In genomic region chr2:173724382-173724781, GRCm38 (mm10) we compare ENCODE assay signal across 22 mouse cellular contexts. TPM values are rescaled to one million over a fixed set of nuclear protein-coding genes. Genes with fewer than 3 reads are reported as not detected.
DNase-seq lines count a peak whose midpoint lies in the region; ATAC-seq and TF ChIP-seq lines count a peak whose summit lies in the region.
"Had no signal": no experiment of that assay in that cellular context is flagged by ENCODE, and none has a peak within 500 bp of the region (broad histone marks: within the 10 kb centered on the region; RNA-seq: fewer than 3 reads in every experiment).

No protein-coding gene starts in this region.

- no peak overlapping the region for H3K9ac ChIP-seq in kidney, embryonic 15.5 days
- H3K9ac ChIP-seq in neural tube, embryonic 15.5 days (replicated peaks), result no peak overlapping the region
- no peak overlapping the region for H3K9ac ChIP-seq in limb, embryonic 11.5 days (ENCODE audit: low read length)
- H3K9ac ChIP-seq: midbrain, embryonic 12.5 days had no signal

- H3K4me2 ChIP-seq in kidney, embryonic 15.5 days, result peak overlapping the region; percentile 30
- H3K4me2 ChIP-seq in neural tube, embryonic 15.5 days, result no peak overlapping the region
- H3K4me2 ChIP-seq in limb, embryonic 11.5 days (ENCODE audit: low read depth, severe bottlenecking), result no peak overlapping the region
- H3K4me2 ChIP-seq: heart, embryonic 11.5 days; midbrain, embryonic 12.5 days had no signal

- H3K27ac ChIP-seq in kidney, embryonic 15.5 days, result no peak overlapping the region
- no peak overlapping the region for H3K27ac ChIP-seq in neural tube, embryonic 15.5 days (replicated peaks)
- H3K27ac ChIP-seq in limb, embryonic 11.5 days (replicated peaks; ENCODE audit: low read depth, low read length), result no peak overlapping the region
- no peak overlapping the region for H3K27ac ChIP-seq in small intestine, adult 2 months (ENCODE audit: insufficient read depth, low read depth, low read length)
- H3K27ac ChIP-seq: midbrain, embryonic 12.5 days had no signal

- TF ChIP-seq POLR2A in small intestine, adult 2 months (IDR thresholded peaks at IDR 0.05; ENCODE audit: low read depth, low read length), result no peak

- no peak overlapping the region; the same call in 1 of the 2 replicates for H3K4me3 ChIP-seq in kidney, embryonic 15.5 days (replicated peaks)
- no peak overlapping the region for H3K4me3 ChIP-seq in neural tube, embryonic 15.5 days (replicated peaks)
- H3K4me3 ChIP-seq in limb, embryonic 11.5 days (ENCODE audit: low read depth, low read length), result no peak overlapping the region
- H3K4me3 ChIP-seq in small intestine, adult 2 months (ENCODE audit: low read depth, low read length), result 0 out of 2 replicates have a peak overlapping the region, but pooled peaks have one; percentile 18
- H3K4me3 ChIP-seq: midbrain, embryonic 12.5 days had no signal

- H3K4me1 ChIP-seq in kidney, embryonic 15.5 days, result peaks cover 21% of the 10 kb centered on the region
- no peaks in the 10 kb centered on the region; the same call in 1 of the 2 replicates for H3K4me1 ChIP-seq in neural tube, embryonic 15.5 days
- no peaks in the 10 kb centered on the region for H3K4me1 ChIP-seq in limb, embryonic 11.5 days (ENCODE audit: control insufficient read depth, insufficient read depth, low read length)
- no peaks in the 10 kb centered on the region; the same call in 1 of the 2 replicates for H3K4me1 ChIP-seq in small intestine, adult 2 months (ENCODE audit: control insufficient read depth, insufficient read depth, insufficient read length, low read length)
- H3K4me1 ChIP-seq: midbrain, embryonic 12.5 days had no signal

- H3K36me3 ChIP-seq in kidney, embryonic 15.5 days, result no peaks in the 10 kb centered on the region
- H3K36me3 ChIP-seq in neural tube, embryonic 15.5 days, result no peaks in the 10 kb centered on the region
- H3K36me3 ChIP-seq in limb, embryonic 11.5 days (ENCODE audit: control insufficient read depth, insufficient read depth, low read length), result no peaks in the 10 kb centered on the region
- no peaks in the 10 kb centered on the region for H3K36me3 ChIP-seq in small intestine, adult 2 months (ENCODE audit: control insufficient read depth, insufficient read depth, low read length)
- H3K36me3 ChIP-seq: G1E; midbrain, embryonic 12.5 days had no signal

- H3K27me3 ChIP-seq in kidney, embryonic 15.5 days, result no peaks in the 10 kb centered on the region
- no peaks in the 10 kb centered on the region for H3K27me3 ChIP-seq in neural tube, embryonic 15.5 days (replicated peaks)
- H3K27me3 ChIP-seq in limb, embryonic 11.5 days (ENCODE audit: control insufficient read depth, insufficient read depth, low read length), result no peaks in the 10 kb centered on the region
- H3K27me3 ChIP-seq in small intestine, adult 2 months (ENCODE audit: control insufficient read depth, insufficient read depth, low read length), result no peaks in the 10 kb centered on the region
- H3K27me3 ChIP-seq: midbrain, embryonic 12.5 days had no signal

- no peaks in the 10 kb centered on the region for H3K9me3 ChIP-seq in kidney, embryonic 15.5 days (replicated peaks)
- H3K9me3 ChIP-seq in neural tube, embryonic 15.5 days (replicated peaks), result no peaks in the 10 kb centered on the region
- H3K9me3 ChIP-seq in limb, embryonic 11.5 days (ENCODE audit: control insufficient read depth, low read length), result no peaks in the 10 kb centered on the region
- H3K9me3 ChIP-seq: G1E; midbrain, embryonic 12.5 days had no signal

- DNase-seq in kidney, adult 18-20 months, result no peak
- peak; percentile 45 for DNase-seq in neural tube, embryonic 10.5 days (ENCODE audit: extremely low spot score, low spot score)
- DNase-seq in limb, embryonic 11.5 days (ENCODE audit: low spot score), result peak; percentile 46
- DNase-seq in thymus, postnatal 10 days (ENCODE audit: low spot score in 2 of 2), result no peak
- DNase-seq: adrenal gland, postnatal 14 days; cerebellum, adult 9-11 months; kidney, postnatal 10 days; layer of hippocampus, adult 9-11 months; lung, adult 2 months had no signal

- WGBS in kidney, embryonic 15.5 days, result 23% methylated on average over 14 of the region's 14 CpGs
- 11% methylated on average over 14 of the region's 14 CpGs for WGBS in neural tube, embryonic 15.5 days
- 36% methylated on average over 14 of the region's 14 CpGs for WGBS in limb, embryonic 11.5 days
- WGBS in small intestine, adult 2 months, result 64% methylated on average over 14 of the region's 14 CpGs

- ATAC-seq in kidney, embryonic 15.5 days (replicated peaks; ENCODE audit: low FRiP score), result peak; percentile 36; the same call in 1 of the 2 replicates
- no peak for ATAC-seq in neural tube, embryonic 15.5 days (ENCODE audit: low FRiP score)
- ATAC-seq in limb, embryonic 11.5 days (ENCODE audit: insufficient number of reproducible peaks, low FRiP score, low TSS enrichment, low read depth), result peak; percentile 37; the same call in 1 of the 2 replicates
- ATAC-seq in granulocyte monocyte progenitor cell, adult 5-6 weeks (replicated peaks; ENCODE audit: poor library complexity, severe bottlenecking), result no peak
- ATAC-seq: forebrain, embryonic 16.5 days had no signal

- no peak for TF ChIP-seq CTCF in small intestine, adult 2 months (IDR thresholded peaks at IDR 0.05; ENCODE audit: extremely low read depth, insufficient read length, insufficient replicate concordance, low read depth, low read length)

RNA-seq across cellular contexts. Expression of gene 1700010B08Rik, which starts 5.2 kb away (rescaled TPM):
- not detected in 2 replicates for polyA plus RNA-seq in kidney, embryonic 15.5 days (2015; fragmentation: Nextera tagmentation; extraction: Ambion mirVana)
- not detected in 2 replicates for polyA plus RNA-seq in neural tube, embryonic 15.5 days (2015; fragmentation: Nextera tagmentation; extraction: Ambion mirVana)
- not detected in 2 replicates for polyA plus RNA-seq in limb, embryonic 11.5 days (2014; fragmentation: Nextera tagmentation; extraction: Ambion mirVana)
- not detected in 2 replicates for polyA plus RNA-seq in small intestine, adult 2 months (2012; rRNA removed)
- total RNA-seq in granulocyte monocyte progenitor cell, adult 5-6 weeks (2014; fragmentation: Nextera tagmentation), result not detected in 2 replicates
- total RNA-seq in granulocyte monocyte progenitor cell, adult 5-6 weeks (2017), result not detected in 2 replicates
- total RNA-seq: adrenal gland, postnatal 14 days; G1E; gastrocnemius, adult 8-10 months; hematopoietic stem cell, adult 5-6 weeks; left cerebral cortex, postnatal 36 days; neutrophil, adult 5-6 weeks had no signal
- polyA plus RNA-seq: forebrain, embryonic 16.5 days; G1E; heart, embryonic 11.5 days; lung, adult 2 months; midbrain, embryonic 12.5 days; thymus, postnatal 0 days had no signal

RNA-seq across cellular contexts. Expression of gene Vapb, which starts 12.9 kb away (rescaled TPM):
- 14.0 and 17.9 TPM in 2 replicates for polyA plus RNA-seq in kidney, embryonic 15.5 days (2015; fragmentation: Nextera tagmentation; extraction: Ambion mirVana)
- polyA plus RNA-seq in neural tube, embryonic 15.5 days (2015; fragmentation: Nextera tagmentation; extraction: Ambion mirVana), result 16.4 and 19.9 TPM in 2 replicates
- 9.8 and 11.0 TPM in 2 replicates for polyA plus RNA-seq in limb, embryonic 11.5 days (2014; fragmentation: Nextera tagmentation; extraction: Ambion mirVana)
- 5.5 and 10.8 TPM in 2 replicates for polyA plus RNA-seq in small intestine, adult 2 months (2012; rRNA removed)
- total RNA-seq in granulocyte monocyte progenitor cell, adult 5-6 weeks (2014; fragmentation: Nextera tagmentation), result 8.7 and 19.3 TPM in 2 replicates
- 62.4 and 90.0 TPM in 2 replicates for total RNA-seq in granulocyte monocyte progenitor cell, adult 5-6 weeks (2017)

Comparison
In these comparisons a context has a peak if more than half of its experiments do, and no peak if none do; other contexts are left out.
1. ATAC-seq: peak in kidney, embryonic 15.5 days (single experiment) and limb, embryonic 11.5 days (single experiment); none in neural tube, embryonic 15.5 days (single experiment) and granulocyte monocyte progenitor cell, adult 5-6 weeks (single experiment).
2. DNase-seq: peak in neural tube, embryonic 10.5 days (single experiment) and limb, embryonic 11.5 days (single experiment); none in kidney, adult 18-20 months (single experiment) and thymus, postnatal 10 days (0 of 2).